Mouse (Mus musculus) gastrocnemius, postnatal 36 days (tissue): Measurements from ENCODE around the gene Tmem205. TPM values are rescaled to one million over a fixed set of nuclear protein-coding genes. Genes with fewer than 3 reads are reported as not detected.

Experiments used
- DNase-seq, 2 experiments: peaks; one replicate each; pipeline ENCODE4 v3.0.0; 2022
- intact Hi-C: fragments of 180-260 bp; cut with DNase I; formaldehyde crosslinking; loops from one replicate; pipeline ENCODE4 v1.15.1; 2025
- long read RNA-seq, 2 experiments: library from polyadenylated mRNA; stranded (forward); transcript quantifications; one replicate each; pipeline ENCODE4 v2.0.0; 2021
- total RNA-seq, 2 experiments: library from RNA; stranded (reverse); gene quantifications; 2 replicates each; pipeline ENCODE4 v1.2.3; 2021

Tmem205 gene
- 10 to 100 TPM in 1 of 2 experiments, 1 to 10 TPM in 1; 7.8 to 10.5 TPM for total RNA-seq
- long read RNA-seq, experiment 1, transcript Tmem205-201 (4 exons, 785 nt): major isoform, 10 of 16 reads
- long read RNA-seq, experiment 1, partial matches to known transcripts: 0 of 16 reads
- long read RNA-seq, experiment 1, other reads (novel, unspliced or antisense): 4 of 16 reads
- long read RNA-seq, experiment 2, transcript Tmem205-201 (4 exons, 785 nt): major isoform, 9 of 16 reads
- long read RNA-seq, experiment 2, partial matches to known transcripts: 0 of 16 reads
- long read RNA-seq, experiment 2, other reads (novel, unspliced or antisense): 6 of 16 reads

GRCm38 (mm10) chr9:21927208-21927753 lies at the start of gene Tmem205, which contains the start of gene Ccdc159:
Gene Tmem205 (minus strand): TSS chr9:21927556.
Gene Ccdc159 (plus strand): TSS chr9:21927471.
- intact Hi-C loops: no loop called here

GRCm38 (mm10) chr9:21976626-21977175 lies 49.3 kb upstream of the Tmem205 start:
- intact Hi-C loops: loop anchor here (5.0 kb wide), 1 partner anchor 171 kb away; no protein-coding TSS in a partner anchor
- DNase-seq: no peak

More at GRCm38 (mm10) chr9:21927208-21927753, at the start of gene Tmem205, which contains the start of gene Ccdc159:
- peak; percentile 81 to 90 for DNase-seq

GRCm38 (mm10) chr9:21969304-21969703 lies 41.9 kb upstream of the Tmem205 start:
- no peak for DNase-seq
- intact Hi-C loops: no loop called here

- DNase-seq: no peak
- intact Hi-C loops: no loop called here
These were observed 41.5 kb upstream of the Tmem205 start for GRCm38 (mm10) chr9:21968883-21969282.

GRCm38 (mm10) chr9:21963417-21963816 lies 36.1 kb upstream of the Tmem205 start, which contains the start of gene Epor:
Gene Epor (minus strand): TSS chr9:21963506.
- intact Hi-C loops: no loop called here
- DNase-seq: peak in 1 of 2 experiments; percentile 38

GRCm38 (mm10) chr9:21962416-21963059 lies 35.2 kb upstream of the Tmem205 start:
- intact Hi-C loops: no loop called here
- peak in 1 of 2 experiments; percentile 43 for DNase-seq

GRCm38 (mm10) chr9:21962010-21962409 lies 34.7 kb upstream of the Tmem205 start:
- intact Hi-C loops: no loop called here
- no peak for DNase-seq

- DNase-seq: no peak
- intact Hi-C loops: no loop called here
These were observed 34.1 kb upstream of the Tmem205 start for GRCm38 (mm10) chr9:21961366-21961980.

- intact Hi-C loops: no loop called here
- no peak for DNase-seq
These were observed 33.3 kb upstream of the Tmem205 start for GRCm38 (mm10) chr9:21960558-21961208.

- intact Hi-C loops: no loop called here
- no peak for DNase-seq
These were observed 32.8 kb upstream of the Tmem205 start for GRCm38 (mm10) chr9:21960135-21960534.

- DNase-seq: no peak
- intact Hi-C loops: no loop called here
These were observed 31.9 kb upstream of the Tmem205 start for GRCm38 (mm10) chr9:21959244-21959643.

GRCm38 (mm10) chr9:21958372-21958771 lies 31.0 kb upstream of the Tmem205 start:
- intact Hi-C loops: no loop called here

GRCm38 (mm10) chr9:21955570-21956281 lies 28.4 kb upstream of the Tmem205 start, which contains the start of gene Swsap1:
Gene Swsap1 (plus strand): TSS chr9:21955755.
- peak; percentile 96 to 100 for DNase-seq
- intact Hi-C loops: no loop called here

More at GRCm38 (mm10) chr9:21958372-21958771, 31.0 kb upstream of the Tmem205 start:
- no peak for DNase-seq

- DNase-seq: no peak
- intact Hi-C loops: no loop called here
These were observed 27.8 kb upstream of the Tmem205 start for GRCm38 (mm10) chr9:21955225-21955569.

GRCm38 (mm10) chr9:21954635-21955034 lies 27.3 kb upstream of the Tmem205 start:
- intact Hi-C loops: no loop called here
- DNase-seq: no peak

GRCm38 (mm10) chr9:21953600-21953999 lies 26.2 kb upstream of the Tmem205 start:
- no peak for DNase-seq
- intact Hi-C loops: no loop called here

- DNase-seq: no peak
- intact Hi-C loops: no loop called here
These were observed 24.6 kb upstream of the Tmem205 start for GRCm38 (mm10) chr9:21951977-21952376.

GRCm38 (mm10) chr9:21950322-21950721 lies 23.0 kb upstream of the Tmem205 start:
- intact Hi-C loops: no loop called here
- peak; percentile 56 to 68 for DNase-seq

- intact Hi-C loops: no loop called here
- DNase-seq: no peak
These were observed 21.4 kb upstream of the Tmem205 start for GRCm38 (mm10) chr9:21948790-21949189.
